Mouse (Mus musculus): ENCODE results near the gene Arhgap23.

Gene Arhgap23

DNA sequence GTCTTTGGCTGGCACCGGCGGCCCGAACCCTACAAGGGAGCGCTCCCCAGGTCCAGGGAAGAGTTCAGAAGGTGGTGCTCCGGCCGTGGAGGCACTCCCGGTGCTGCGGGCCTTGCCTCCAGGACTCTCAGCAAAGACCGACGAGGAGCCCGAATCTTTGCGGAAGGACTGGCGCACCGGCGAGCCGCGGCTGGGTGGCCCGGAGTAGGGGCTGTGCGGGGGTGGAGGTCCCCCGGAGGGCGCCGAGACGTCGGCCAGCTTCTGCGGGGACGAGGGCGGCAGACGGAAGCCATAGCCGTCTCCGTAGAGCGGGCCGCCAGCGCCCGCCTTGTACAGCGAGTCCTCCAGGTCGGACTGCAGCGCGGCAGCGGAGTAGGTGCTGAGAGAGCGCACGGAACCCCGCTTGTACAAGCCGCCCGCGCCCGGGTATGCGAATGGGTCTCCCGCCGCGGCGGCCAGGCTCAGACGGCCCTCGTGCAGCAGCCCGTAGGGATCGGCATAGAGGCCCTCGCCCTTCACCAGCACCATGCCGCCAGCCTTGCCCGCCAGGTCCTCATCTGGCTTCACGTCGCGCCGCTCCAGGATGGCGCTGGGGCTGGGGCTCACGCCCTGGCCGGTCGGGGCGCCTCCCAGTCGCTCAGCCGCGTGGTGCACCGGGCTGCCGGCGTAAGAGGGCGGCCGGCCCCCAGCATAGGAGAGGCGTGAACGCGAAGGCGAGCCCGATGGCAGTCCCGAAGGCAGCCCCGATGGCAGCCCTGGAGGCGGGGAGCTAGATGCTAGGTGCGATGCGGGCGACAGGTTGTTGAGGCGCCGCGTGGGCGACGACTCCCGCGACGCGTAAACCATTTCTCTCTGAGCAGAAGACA, 119.3 kb downstream of the Arhgap23 start:
- DNase-seq (ENCODE audit: low read depth), result no peak

DNA sequence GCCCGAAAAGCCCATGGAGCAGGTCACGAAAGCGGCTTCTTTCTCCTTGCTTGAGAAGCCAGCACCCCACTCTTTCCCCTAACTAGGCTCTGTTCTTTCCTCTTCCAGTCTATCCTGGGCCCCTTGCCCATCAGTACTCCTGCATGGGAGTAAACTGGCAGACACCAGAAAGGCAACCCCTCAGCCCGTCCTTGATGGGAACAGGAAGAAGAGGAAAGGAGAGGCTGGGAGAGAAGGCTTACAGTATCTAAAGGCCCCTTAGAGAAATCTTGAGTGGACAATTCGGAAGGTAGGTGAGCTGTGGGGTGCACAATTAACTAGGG, 119.9 kb downstream of the Arhgap23 start:
- no peak for DNase-seq (ENCODE audit: low read depth)

DNA sequence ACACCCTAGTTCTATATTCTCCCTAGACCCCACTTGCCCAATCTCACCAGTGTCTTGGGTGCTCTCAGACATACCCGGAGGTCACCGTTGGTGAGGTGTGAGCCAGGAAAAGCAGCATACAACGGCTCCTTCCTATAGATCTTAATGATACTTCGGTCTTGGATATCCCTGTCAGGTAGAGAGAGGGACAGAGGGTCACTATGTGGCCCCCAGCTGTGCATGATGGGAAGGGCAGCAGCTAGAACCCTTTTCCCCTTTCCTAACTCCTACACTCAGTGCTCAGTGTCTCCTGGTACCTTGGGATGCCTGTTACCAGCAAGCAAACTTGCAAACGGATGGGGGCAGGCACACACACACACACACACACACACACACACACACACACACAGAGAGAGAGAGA, 120.3 kb downstream of the Arhgap23 start:
- no peak for DNase-seq (ENCODE audit: low read depth)

DNA sequence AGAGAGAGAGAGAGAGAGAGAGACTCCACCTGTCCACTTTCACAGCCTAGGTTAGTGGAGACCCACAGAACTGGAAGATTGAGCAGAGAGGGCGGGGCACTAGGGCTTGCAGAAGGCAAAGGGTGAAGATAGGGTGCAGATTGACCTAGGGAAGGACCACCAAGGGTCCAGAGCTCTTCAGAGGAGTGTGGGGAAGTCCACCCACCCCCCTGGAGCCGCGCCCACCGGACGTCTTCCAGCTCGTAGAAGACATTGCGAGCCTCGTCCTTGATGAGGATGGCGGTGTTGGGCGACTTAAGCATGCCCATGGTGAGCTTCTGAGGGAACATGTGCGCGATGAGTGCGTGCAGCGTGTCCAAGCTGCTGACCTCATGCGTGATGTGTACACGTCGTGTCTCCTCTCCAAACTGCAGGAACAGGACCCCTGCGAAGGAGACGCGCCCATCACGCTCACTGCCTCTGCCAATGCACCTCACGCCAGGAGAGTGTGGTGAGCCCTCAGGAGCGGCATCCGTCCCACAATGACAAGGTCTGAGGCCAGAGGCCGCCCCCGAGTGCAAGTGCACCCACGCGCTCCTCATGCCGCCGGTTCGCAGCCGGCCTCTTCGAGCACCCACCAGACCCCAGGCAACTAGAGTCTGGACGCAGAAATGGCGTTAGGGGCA, 120.9 kb downstream of the Arhgap23 start:
- no peak for DNase-seq (ENCODE audit: low read depth)

DNA sequence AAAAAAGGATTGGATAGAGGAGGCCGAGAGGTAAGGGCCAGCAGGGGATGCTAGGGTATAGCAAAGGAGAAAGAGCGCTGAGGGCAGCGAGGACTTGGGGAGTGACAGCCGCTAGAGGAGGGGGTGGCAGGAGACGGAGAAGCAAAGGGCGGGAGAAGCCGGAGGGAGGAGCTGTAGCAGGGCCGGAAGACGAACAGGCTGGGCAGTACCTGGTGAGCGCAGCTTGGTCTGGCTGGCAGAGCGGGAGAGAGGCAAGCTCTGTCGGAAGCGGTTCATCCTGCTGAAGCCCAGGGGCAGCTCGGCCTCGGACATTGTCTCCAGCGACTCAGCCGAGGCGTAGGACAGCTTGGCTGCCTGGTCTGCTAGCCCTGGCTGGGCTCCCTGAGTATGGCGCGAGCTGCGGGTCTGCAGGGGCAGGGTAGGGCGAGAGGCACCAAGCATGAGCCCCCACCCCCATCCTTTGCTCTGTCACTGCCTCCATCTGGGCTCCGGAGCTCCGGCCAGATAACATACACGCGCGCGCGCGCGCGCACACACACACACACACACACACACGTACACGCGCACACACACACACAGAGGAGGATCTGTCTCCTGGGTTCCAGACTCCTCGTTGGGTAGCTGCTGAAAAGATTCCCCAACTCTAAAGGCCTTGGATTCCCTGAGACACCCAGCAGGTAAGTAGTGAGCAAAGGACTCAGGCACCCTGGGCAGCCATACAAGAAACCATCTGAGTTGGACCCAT, 121.7 kb downstream of the Arhgap23 start:
- DNase-seq (ENCODE audit: low read depth), result no peak

DNA sequence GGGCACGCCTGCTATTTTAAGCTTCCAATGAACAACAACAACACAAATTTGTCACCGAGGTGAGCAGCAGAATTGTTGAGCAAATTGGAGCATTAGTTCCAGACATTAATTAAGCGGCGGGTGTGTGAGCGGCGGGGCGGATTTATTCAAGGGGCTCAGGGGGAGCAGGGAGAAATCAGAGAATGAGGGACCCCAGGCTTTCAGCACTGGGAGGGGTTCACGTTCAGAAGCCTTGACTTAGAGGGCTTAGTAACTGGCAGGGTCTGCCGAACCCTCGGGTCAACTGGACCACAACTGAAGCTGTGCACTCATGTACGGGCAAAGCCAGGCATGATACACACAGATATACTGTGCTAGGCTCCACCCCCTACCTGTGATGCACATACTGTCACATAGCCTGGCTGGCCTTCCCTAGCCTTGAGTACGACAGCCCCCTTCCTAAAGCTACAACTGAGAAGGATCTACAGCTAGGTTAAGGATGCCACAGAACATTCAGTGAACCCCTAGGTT, 122.3 kb downstream of the Arhgap23 start:
- DNase-seq (ENCODE audit: low read depth), result no peak

DNA sequence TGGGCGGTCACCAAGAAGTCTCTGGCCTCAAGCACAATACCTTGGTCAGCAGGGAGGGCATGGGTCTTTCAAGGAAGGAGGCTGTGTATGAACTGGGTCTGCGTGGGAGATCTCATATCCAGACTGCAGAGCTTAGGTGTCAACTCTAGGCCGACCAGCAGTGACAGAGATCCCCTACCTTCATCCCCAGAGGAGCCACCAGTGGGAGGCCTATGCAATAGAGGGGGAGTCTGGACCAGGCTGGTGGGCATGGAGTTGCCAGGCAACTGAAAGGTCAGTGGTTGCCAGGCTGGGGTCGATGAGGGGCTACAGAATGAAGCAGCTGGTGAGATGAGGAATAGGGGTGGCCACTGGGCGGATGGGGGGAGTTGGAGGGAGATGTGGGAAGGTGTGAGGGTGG, 124.3 kb downstream of the Arhgap23 start:
- DNase-seq (ENCODE audit: low read depth), result no peak

DNA sequence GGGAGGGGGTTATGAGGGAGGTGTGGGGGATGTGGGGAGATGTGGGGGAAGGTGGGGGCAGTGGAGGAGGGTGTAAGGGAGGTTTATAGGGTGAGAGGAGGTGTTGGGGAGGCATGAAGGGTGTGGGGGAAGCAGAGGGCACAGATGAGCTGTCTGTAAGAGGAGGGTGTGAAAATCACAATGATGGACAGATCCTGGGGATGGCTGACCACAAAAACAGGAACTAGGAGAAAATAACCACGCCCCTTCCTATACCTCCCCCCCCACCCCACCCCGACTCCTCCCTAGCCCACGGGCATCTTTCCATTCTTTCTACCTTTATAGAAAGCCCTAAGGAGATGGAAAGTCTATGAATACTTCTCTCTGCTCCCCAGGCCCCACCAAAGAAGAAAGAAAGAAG, 124.8 kb downstream of the Arhgap23 start:
- no peak for DNase-seq (ENCODE audit: low read depth)

DNA sequence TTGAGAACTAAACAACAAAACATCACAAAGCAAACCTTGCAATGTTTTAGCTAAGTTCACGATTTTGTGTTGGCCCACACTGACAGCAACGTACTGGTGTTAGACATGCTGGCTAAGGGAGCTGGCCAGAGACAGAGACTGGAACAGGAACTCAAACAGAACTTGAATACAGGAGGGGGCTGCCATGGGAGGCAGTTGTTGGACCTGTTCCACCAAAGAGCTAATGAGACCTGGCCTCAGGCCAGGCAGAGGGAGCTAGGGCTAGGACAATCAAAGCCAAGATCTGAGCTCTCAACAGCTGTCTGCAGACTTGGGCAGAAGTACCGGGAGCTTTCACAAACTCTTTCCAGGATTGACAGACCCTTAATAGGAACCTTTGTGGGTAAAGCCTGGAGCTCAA, 125.3 kb downstream of the Arhgap23 start:
- DNase-seq (ENCODE audit: low read depth), result no peak

DNA sequence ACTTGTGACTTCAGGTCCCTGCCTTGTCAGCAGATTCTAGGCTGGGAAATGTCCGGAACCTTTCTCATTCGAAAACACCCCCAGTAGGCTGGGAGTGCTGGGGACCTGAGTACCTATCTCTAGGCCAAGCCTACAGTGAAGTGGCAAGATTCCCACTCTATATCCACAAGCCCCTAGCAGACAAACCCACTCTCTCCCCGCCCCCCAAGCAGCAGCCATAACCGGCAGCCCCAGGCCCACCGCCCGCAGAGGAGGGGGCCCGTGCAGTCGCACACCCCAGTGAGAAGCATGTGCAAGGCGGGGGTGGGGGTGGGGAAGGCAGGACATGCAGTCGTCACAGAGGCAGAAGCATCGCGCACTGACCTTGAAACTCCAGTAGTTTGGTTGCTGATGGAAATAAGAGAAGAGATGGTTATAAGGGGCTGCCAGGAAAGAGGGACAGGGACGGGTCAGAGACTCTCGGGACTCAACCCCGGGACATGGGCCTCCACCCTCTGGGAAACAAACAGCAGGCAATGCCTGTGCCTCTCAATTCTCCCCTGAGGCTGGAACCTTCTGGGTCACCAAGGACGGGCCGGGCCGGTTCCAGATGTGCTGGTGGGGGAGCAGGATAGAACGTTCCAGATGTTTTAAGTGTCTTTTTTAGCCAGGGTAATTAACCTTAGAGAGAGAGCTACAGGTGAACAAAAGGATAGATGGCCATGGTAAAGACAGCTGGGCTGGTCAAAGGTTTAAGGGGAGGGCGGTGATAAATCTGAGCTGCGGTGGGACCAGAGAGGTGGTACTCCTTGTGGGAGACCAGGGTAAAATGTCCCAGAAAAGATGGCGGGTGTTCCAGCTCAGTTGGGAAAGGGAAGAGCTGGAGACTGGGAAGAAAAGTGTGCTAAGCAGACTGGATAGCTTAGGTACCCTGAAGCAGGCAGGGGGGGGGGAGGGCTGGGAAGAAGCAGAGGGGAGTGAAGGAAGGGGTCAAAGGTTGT, 127.1 kb downstream of the Arhgap23 start:
- DNase-seq (ENCODE audit: low read depth), result no peak

DNA sequence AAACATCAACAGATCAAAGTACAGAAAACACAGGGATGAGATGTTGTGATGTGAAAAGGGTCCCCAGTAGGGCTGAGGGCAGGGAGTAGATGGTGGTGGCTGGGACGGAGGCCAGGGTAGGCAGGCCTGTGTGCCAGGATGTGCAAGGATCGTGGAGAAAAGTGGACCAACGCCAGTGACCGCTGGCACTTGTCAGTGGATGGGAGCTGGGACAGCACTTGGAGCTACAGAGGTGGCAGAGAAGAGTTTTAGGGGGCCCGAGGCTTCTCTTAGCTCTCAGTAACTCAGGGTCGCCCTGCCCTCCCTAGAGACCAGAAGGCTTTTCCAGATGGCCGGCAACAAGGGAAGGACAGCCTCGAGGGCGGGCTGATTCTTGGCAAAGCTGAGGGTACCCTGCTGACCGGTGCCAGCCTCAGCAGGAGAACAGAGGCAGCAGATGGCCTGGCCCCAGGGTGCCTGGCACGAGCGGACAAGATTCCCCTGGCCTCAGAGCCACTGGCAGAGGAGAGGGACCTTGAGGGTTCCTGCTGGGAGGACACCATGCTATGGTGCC, 127.9 kb downstream of the Arhgap23 start:
- no peak for DNase-seq (ENCODE audit: low read depth)

DNA sequence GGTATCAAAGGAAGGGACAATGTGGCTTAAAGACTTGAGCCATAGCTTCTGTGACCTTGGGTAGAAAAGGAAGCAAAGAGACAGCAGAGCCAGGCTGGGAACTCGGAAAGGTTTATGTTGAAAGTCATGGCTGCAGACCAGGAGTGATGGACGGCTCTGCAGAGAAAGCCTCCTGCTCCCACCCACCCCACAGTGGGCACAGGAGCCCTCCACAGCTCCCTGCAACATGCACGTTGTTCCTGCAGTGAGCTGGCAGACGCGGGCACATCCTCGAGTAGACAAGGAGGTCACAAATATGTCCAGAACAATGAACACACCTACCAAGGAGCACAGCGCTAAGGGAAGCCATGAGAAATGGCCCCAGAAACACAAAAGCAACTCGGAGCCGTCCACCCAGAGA, 128.6 kb downstream of the Arhgap23 start:
- DNase-seq (ENCODE audit: low read depth), result no peak

DNA sequence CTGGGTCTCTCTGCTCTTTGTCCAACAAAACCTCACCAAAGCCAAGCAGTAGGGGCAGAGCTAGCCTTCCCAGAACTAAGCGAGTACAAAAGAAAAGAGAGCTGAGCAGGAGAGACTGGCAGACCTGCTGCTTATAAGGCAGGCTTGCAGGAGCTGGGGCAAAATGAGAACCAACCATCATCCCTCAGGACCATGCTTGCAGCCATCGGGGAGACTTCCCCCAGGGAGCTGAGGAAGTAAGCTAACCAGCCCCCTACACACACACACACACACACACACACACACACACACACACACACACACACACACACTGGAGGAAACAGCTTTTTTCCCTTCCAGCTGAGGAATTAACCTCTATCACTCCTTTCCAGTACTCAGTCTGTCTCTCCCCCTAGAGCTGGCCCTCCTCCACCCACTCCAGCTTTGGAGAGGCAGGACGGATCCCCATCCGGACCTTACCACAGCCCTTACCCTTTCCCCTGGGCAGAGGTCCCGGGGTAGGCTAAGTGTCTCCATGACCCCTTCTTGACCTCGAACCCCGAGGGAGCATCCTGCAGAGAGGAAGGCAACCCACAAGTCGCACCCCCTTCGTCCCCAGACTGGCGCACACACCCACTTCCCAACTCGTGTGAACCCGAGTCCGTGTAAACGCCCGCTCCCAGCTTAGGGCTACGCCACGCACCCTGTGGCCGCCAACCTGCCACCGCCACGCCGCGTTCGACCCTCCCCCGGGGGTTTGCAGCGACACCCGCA, 130.7 kb downstream of the Arhgap23 start:
- no peak for DNase-seq (ENCODE audit: low read depth)

DNA sequence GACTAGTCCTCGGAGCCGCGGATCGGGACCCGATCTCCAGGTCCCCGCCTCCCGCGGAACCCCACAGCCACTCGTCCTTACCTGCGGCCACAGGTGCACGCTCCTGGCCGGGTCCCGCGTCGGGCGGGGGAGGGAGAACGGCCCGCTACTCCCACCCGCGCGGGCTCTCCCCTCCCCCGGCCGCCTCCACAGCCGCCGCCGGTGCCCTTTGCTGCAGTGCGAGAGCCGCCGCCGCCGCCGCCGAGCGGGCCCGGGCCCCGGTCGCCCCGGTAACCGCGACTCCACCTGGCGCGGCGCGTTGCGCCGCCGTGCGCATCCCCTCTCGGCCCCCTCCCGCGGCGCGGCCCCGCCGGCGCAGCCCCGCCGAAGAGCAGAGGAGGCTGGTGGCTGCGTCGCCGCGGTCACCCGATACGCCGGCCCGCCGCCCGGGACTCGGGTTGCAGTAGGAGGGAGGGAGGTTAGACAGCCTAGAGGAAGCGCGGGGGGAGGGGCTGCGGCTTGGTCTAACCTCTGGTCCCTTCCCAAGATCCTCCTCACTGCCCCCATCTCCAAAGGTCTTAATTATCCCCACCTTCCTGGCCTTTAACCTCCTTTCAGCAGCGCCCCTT, 131.6 kb downstream of the Arhgap23 start:
- no peak for DNase-seq (ENCODE audit: low read depth)

DNA sequence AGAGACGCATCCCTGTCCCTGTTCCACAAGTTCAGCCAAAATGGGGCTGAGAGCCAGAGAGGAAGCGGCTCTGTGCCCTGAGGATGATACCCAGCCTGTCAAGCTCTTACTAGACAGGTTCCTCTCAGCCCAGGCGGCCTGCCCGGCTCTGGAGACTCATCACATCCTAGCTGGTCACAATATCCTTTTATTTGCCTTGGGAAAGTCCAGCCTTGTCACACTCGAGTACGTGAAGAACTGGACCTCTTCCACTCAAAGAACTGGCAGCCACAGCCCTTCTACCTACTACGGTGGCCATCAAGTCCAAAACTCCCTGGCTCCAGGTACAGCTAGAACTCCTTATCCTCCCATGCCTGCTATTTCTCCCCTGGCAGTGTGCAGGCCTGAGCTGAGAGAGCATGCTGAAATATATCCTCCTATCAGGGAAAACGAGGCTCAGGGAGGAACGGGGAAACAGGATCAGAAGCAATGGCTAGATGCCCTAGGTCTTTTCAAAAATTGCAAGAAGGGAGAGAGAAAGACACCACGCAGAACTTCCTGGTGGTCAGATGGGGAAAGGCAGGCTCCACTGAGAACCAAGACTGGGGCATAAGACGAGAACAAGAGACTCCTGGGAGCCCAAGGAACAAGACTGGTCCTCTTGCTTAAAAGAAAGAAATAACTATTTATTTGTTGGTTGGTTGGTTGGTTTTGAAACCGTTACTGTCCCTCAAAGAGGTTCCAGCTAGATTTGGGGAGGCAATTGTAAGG, 132.8 kb downstream of the Arhgap23 start:
- DNase-seq (ENCODE audit: low read depth), result no peak

DNA sequence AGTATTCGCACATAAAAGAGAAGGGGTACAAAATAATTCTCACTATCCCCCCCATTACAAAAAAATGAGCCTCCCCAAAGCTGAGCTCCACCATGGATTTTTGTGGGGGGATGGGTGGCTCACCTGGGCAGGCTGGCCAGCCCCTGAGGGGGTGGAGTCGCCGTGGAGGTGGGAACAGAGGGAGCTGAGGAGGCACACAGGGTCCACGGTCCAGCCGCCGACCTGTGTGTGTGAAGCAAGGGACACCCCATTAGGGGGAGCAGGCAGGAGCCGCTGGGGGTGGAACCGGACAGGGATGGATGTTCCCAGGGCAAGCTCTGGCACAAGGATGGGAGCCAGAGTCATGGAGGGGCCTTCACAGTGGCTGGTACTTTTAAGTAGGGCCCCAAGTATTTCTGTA, 133.4 kb downstream of the Arhgap23 start:
- no peak for DNase-seq (ENCODE audit: low read depth)

Measured in c-Kit-positive CD71-negative TER-119-negative erythroid progenitor cells, embryonic 14.5 days (primary cell).